Mouse (Mus musculus): ENCODE measurements around the gene Tnf. TPM values are rescaled to one million over a fixed set of nuclear protein-coding genes. Genes with fewer than 3 reads are reported as not detected.

The Tnf gene
- polyA plus RNA-seq, 1 experiment from 2014 or later, result not detected

Other genes starting within 250 kb of the Tnf start
- gene Hspa1b, start 242.8 kb downstream of the Tnf start, polyA plus RNA-seq (2016; fragmentation: Nextera tagmentation; extraction: Ambion mirVana), result 0.09 and 0.20 TPM in 2 replicates
- 0.42 TPM in 1 of 2 replicates, not detected in the other for gene Gm20481, start 232.1 kb downstream of the Tnf start, polyA plus RNA-seq (2016; fragmentation: Nextera tagmentation; extraction: Ambion mirVana)
- gene Hspa1a, start 229.9 kb downstream of the Tnf start, polyA plus RNA-seq (2016; fragmentation: Nextera tagmentation; extraction: Ambion mirVana), result 0.90 and 1.7 TPM in 2 replicates
- 0.76 and 0.78 TPM in 2 replicates for gene Hspa1l, start 229.3 kb downstream of the Tnf start, polyA plus RNA-seq (2016; fragmentation: Nextera tagmentation; extraction: Ambion mirVana)
- 278 and 314 TPM in 2 replicates for gene Lsm2, start 220.1 kb downstream of the Tnf start, polyA plus RNA-seq (2016; fragmentation: Nextera tagmentation; extraction: Ambion mirVana)
- gene Vars, start 201.0 kb downstream of the Tnf start, polyA plus RNA-seq (2016; fragmentation: Nextera tagmentation; extraction: Ambion mirVana), result 176 and 199 TPM in 2 replicates
- gene Vwa7, start 185.4 kb downstream of the Tnf start, polyA plus RNA-seq (2016; fragmentation: Nextera tagmentation; extraction: Ambion mirVana), result 0.10 and 0.24 TPM in 2 replicates
- 5.2 and 5.6 TPM in 2 replicates for gene Sapcd1, start 174.0 kb downstream of the Tnf start, polyA plus RNA-seq (2016; fragmentation: Nextera tagmentation; extraction: Ambion mirVana)
- gene Msh5, start 155.3 kb downstream of the Tnf start, polyA plus RNA-seq (2016; fragmentation: Nextera tagmentation; extraction: Ambion mirVana), result 3.9 and 6.4 TPM in 2 replicates
- gene Clic1, start 152.0 kb downstream of the Tnf start, polyA plus RNA-seq (2016; fragmentation: Nextera tagmentation; extraction: Ambion mirVana), result 232 and 239 TPM in 2 replicates
- gene Ddah2, start 143.0 kb downstream of the Tnf start, polyA plus RNA-seq (2016; fragmentation: Nextera tagmentation; extraction: Ambion mirVana), result 536 and 664 TPM in 2 replicates
- 0.20 and 0.27 TPM in 2 replicates for gene Ly6g6c, start 136.6 kb downstream of the Tnf start, polyA plus RNA-seq (2016; fragmentation: Nextera tagmentation; extraction: Ambion mirVana)
- gene Mpig6b, start 135.8 kb downstream of the Tnf start, polyA plus RNA-seq (2016; fragmentation: Nextera tagmentation; extraction: Ambion mirVana), result 0.76 and 1.1 TPM in 2 replicates
- 0.76 and 0.97 TPM in 2 replicates for gene Ly6g6e, start 125.1 kb downstream of the Tnf start, polyA plus RNA-seq (2016; fragmentation: Nextera tagmentation; extraction: Ambion mirVana)
- 2.1 and 2.4 TPM in 2 replicates for gene Ly6g6d, start 123.9 kb downstream of the Tnf start, polyA plus RNA-seq (2016; fragmentation: Nextera tagmentation; extraction: Ambion mirVana)
- gene Ly6g6f, start 116.4 kb downstream of the Tnf start, polyA plus RNA-seq (2016; fragmentation: Nextera tagmentation; extraction: Ambion mirVana), result 0.67 and 0.80 TPM in 2 replicates
- gene Abhd16a, start 112.7 kb downstream of the Tnf start, polyA plus RNA-seq (2016; fragmentation: Nextera tagmentation; extraction: Ambion mirVana), result 58.2 and 67.1 TPM in 2 replicates
- not detected in 2 replicates for gene Ly6g5c, start 93.7 kb downstream of the Tnf start, polyA plus RNA-seq (2016; fragmentation: Nextera tagmentation; extraction: Ambion mirVana)
- gene Ly6g5b, start 86.6 kb downstream of the Tnf start, polyA plus RNA-seq (2016; fragmentation: Nextera tagmentation; extraction: Ambion mirVana), result 0.90 and 1.7 TPM in 2 replicates
- 33.1 and 33.5 TPM in 2 replicates for gene Gpank1, start 80.6 kb downstream of the Tnf start, polyA plus RNA-seq (2016; fragmentation: Nextera tagmentation; extraction: Ambion mirVana)
- 303 and 328 TPM in 2 replicates for gene Csnk2b, start 80.0 kb downstream of the Tnf start, polyA plus RNA-seq (2016; fragmentation: Nextera tagmentation; extraction: Ambion mirVana)
- gene D17H6S53E, start 75.6 kb downstream of the Tnf start, polyA plus RNA-seq (2016; fragmentation: Nextera tagmentation; extraction: Ambion mirVana), result 10.0 and 10.2 TPM in 2 replicates
- 0.16 and 0.49 TPM in 2 replicates for gene Apom, start 70.0 kb downstream of the Tnf start, polyA plus RNA-seq (2016; fragmentation: Nextera tagmentation; extraction: Ambion mirVana)
- gene Bag6, start 66.8 kb downstream of the Tnf start, polyA plus RNA-seq (2016; fragmentation: Nextera tagmentation; extraction: Ambion mirVana), result 70.3 and 77.6 TPM in 2 replicates
- gene Prrc2a, start 37.1 kb downstream of the Tnf start, polyA plus RNA-seq (2016; fragmentation: Nextera tagmentation; extraction: Ambion mirVana), result 193 and 221 TPM in 2 replicates
- 4.2 and 6.5 TPM in 2 replicates for gene Aif1, start 25.9 kb downstream of the Tnf start, polyA plus RNA-seq (2016; fragmentation: Nextera tagmentation; extraction: Ambion mirVana)
- gene Lst1, start 13.6 kb downstream of the Tnf start, polyA plus RNA-seq (2016; fragmentation: Nextera tagmentation; extraction: Ambion mirVana), result 4.8 and 11.9 TPM in 2 replicates
- 0.17 and 0.19 TPM in 2 replicates for gene Ltb, start 7.6 kb downstream of the Tnf start, polyA plus RNA-seq (2016; fragmentation: Nextera tagmentation; extraction: Ambion mirVana)
- not detected in 2 replicates for gene Lta, start 3.3 kb upstream of the Tnf start, polyA plus RNA-seq (2016; fragmentation: Nextera tagmentation; extraction: Ambion mirVana)
- gene Gm16181, start 18.8 kb upstream of the Tnf start, polyA plus RNA-seq (2016; fragmentation: Nextera tagmentation; extraction: Ambion mirVana), result 0.42 and 0.46 TPM in 2 replicates
- 7.6 and 12.9 TPM in 2 replicates for gene Atp6v1g2, start 31.7 kb upstream of the Tnf start, polyA plus RNA-seq (2016; fragmentation: Nextera tagmentation; extraction: Ambion mirVana)
- 10.2 and 11.6 TPM in 2 replicates for gene Nfkbil1, start 33.8 kb upstream of the Tnf start, polyA plus RNA-seq (2016; fragmentation: Nextera tagmentation; extraction: Ambion mirVana)
- gene Ddx39b, start 39.7 kb upstream of the Tnf start, polyA plus RNA-seq (2016; fragmentation: Nextera tagmentation; extraction: Ambion mirVana), result 661 and 692 TPM in 2 replicates
- gene H2-D1, start 60.7 kb upstream of the Tnf start, polyA plus RNA-seq (2016; fragmentation: Nextera tagmentation; extraction: Ambion mirVana), result 54.3 and 60.1 TPM in 2 replicates
- gene H2-Q1, start 118.4 kb upstream of the Tnf start, polyA plus RNA-seq (2016; fragmentation: Nextera tagmentation; extraction: Ambion mirVana), result not detected in 2 replicates
- gene H2-Q2, start 140.2 kb upstream of the Tnf start, polyA plus RNA-seq (2016; fragmentation: Nextera tagmentation; extraction: Ambion mirVana), result 0.73 and 0.76 TPM in 2 replicates
- 2.2 and 2.9 TPM in 2 replicates for gene H2-Q4, start 177.6 kb upstream of the Tnf start, polyA plus RNA-seq (2016; fragmentation: Nextera tagmentation; extraction: Ambion mirVana)
- 0.90 and 1.4 TPM in 2 replicates for gene H2-Q6, start 222.8 kb upstream of the Tnf start, polyA plus RNA-seq (2016; fragmentation: Nextera tagmentation; extraction: Ambion mirVana)
- 12.1 and 14.3 TPM in 2 replicates for gene H2-Q7, start 237.1 kb upstream of the Tnf start, polyA plus RNA-seq (2016; fragmentation: Nextera tagmentation; extraction: Ambion mirVana)

Data from hindbrain, embryonic 10.5 days (tissue).